Mouse (Mus musculus) heart, adult 8-10 months (tissue): ENCODE measurements around the gene Pdcd2l. TPM values are rescaled to one million over a fixed set of nuclear protein-coding genes. Genes with fewer than 3 reads are reported as not detected.
A peak's percentile ranks its signal among the peaks of the same experiment; 100 is the strongest.
"Not testable (repeated sequence)": the region's sequence is repeated elsewhere in the genome, so short reads cannot be mapped to it uniquely, and the experiment has no call there.

Experiments
- DNase-seq: peaks from one replicate; pipeline ENCODE4 v3.0.0; 2022; ENCODE audit warnings: low spot score
- total RNA-seq, 4 experiments: library from RNA; stranded (reverse); gene quantifications; 2 replicates each; pipeline ENCODE4 v1.2.4; 2022

Pdcd2l gene
- total RNA-seq, 4 experiments from 2014 or later, result 19.2 to 21.2 (median 20.1) TPM

- DNase-seq, result no peak
Measured at GRCm38 (mm10) chr7:34213281-34213680, 16.8 kb upstream of the Pdcd2l start.

GRCm38 (mm10) chr7:34208027-34208745 lies 11.7 kb upstream of the Pdcd2l start:
- DNase-seq, result no peak

GRCm38 (mm10) chr7:34206331-34206730 lies 9.9 kb upstream of the Pdcd2l start:
- DNase-seq, result no peak

- DNase-seq, result not testable (repeated sequence)
Measured at GRCm38 (mm10) chr7:34202147-34202546, 5.7 kb upstream of the Pdcd2l start.

- DNase-seq, result no peak
Measured at GRCm38 (mm10) chr7:34200829-34201228, 4.4 kb upstream of the Pdcd2l start.

GRCm38 (mm10) chr7:34198346-34198745 lies 1.9 kb upstream of the Pdcd2l start:
- peak; percentile 26 for DNase-seq

- DNase-seq, result no peak
Measured at GRCm38 (mm10) chr7:34195632-34196031, 829 bp downstream of the Pdcd2l start.

GRCm38 (mm10) chr7:34192825-34193224 lies 3.6 kb downstream of the Pdcd2l start:
- DNase-seq, result no peak

GRCm38 (mm10) chr7:34189376-34189989 lies 7.0 kb downstream of the Pdcd2l start:
- DNase-seq, result no peak

- DNase-seq, result no peak
Measured at GRCm38 (mm10) chr7:34183794-34184193, 12.7 kb downstream of the Pdcd2l start.

- DNase-seq, result no peak
Measured at GRCm38 (mm10) chr7:34183356-34183755, 13.1 kb downstream of the Pdcd2l start.

- DNase-seq, result not testable (repeated sequence)
Measured at GRCm38 (mm10) chr7:34176241-34176640, 20.2 kb downstream of the Pdcd2l start.

- DNase-seq, result no peak
Measured at GRCm38 (mm10) chr7:34172251-34172650, 24.2 kb downstream of the Pdcd2l start.

- no peak for DNase-seq
Measured at GRCm38 (mm10) chr7:34169454-34169853, 27.0 kb downstream of the Pdcd2l start, which contains the start of gene Uba2. Gene Uba2 (minus strand): TSS chr7:34169599.

- peak; percentile 93 for DNase-seq
Measured at GRCm38 (mm10) chr7:34168470-34169251, 27.8 kb downstream of the Pdcd2l start.

GRCm38 (mm10) chr7:34167766-34168469 lies 28.5 kb downstream of the Pdcd2l start:
- peak; percentile 11 for DNase-seq

GRCm38 (mm10) chr7:34166850-34167249 lies 29.6 kb downstream of the Pdcd2l start:
- no peak for DNase-seq

GRCm38 (mm10) chr7:34165999-34166398 lies 30.5 kb downstream of the Pdcd2l start:
- DNase-seq, result no peak

GRCm38 (mm10) chr7:34164671-34165070 lies 31.8 kb downstream of the Pdcd2l start:
- no peak for DNase-seq

- DNase-seq, result no peak
Measured at GRCm38 (mm10) chr7:34159167-34159566, 37.3 kb downstream of the Pdcd2l start.

- DNase-seq, result no peak
Measured at GRCm38 (mm10) chr7:34157994-34158393, 38.5 kb downstream of the Pdcd2l start.

- no peak for DNase-seq
Measured at GRCm38 (mm10) chr7:34147193-34147592, 49.3 kb downstream of the Pdcd2l start.
